ENCODE assay signal across 9 mouse cellular contexts in the genomic region with DNA sequence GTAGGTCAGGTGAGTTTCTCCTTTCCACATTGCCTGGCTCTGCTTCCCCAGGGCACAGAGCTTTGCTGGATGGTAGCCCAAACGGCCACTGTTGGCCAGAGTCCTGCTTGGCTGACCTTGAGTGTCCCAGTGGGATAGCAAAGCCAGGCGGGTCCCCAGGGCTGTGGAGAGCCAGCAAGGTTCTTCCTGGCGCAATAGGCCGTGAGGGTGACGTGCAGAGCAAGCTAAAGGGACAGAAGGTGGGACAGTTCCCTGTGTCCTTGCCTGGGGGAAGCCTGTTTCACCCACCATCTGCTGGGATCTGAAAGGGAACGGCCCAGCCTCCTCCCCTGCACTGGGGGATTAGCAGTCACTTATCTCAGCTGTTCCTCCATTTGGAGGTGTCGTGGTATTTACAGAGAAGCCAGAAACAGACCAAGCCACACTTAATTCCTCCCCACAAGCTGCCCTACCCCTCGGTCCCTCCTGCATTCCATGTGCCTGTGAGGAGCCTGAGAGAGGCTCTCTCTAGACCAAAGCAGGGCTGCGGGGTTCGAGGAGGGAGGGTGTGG. TPM values are rescaled to one million over a fixed set of nuclear protein-coding genes. Genes with fewer than 3 reads are reported as not detected.
A peak's percentile ranks its signal among the peaks of the same experiment; 100 is the strongest.
DNase-seq lines count a peak whose midpoint lies in the region; ATAC-seq and TF ChIP-seq lines count a peak whose summit lies in the region.
"Had no signal": no experiment of that assay in that cellular context is flagged by ENCODE, and none has a peak within 500 bp of the region (broad histone marks: within the 10 kb centered on the region; RNA-seq: fewer than 3 reads in every experiment).

No protein-coding gene starts in this region.

- WGBS in embryonic facial prominence, embryonic 15.5 days, result 26% methylated on average over 10 of the region's 10 CpGs
- 18% methylated on average over 10 of the region's 10 CpGs for WGBS in midbrain, embryonic 11.5 days

- H3K4me1 ChIP-seq in embryonic facial prominence, embryonic 15.5 days, result peaks cover 6% of the 10 kb centered on the region; the same call in 1 of the 2 replicates
- 0 out of 2 replicates have a peak, but pooled peaks cover 3% of the 10 kb centered on the region for H3K4me1 ChIP-seq in midbrain, embryonic 11.5 days (ENCODE audit: control insufficient read depth, insufficient read depth, low read length)
- H3K4me1 ChIP-seq: liver, embryonic 13.5 days had no signal

- POLR2A ChIA-PET in Patski (lab: Charles Lee), result interaction anchor here (0.6 kb wide), 1 partner anchor 65 kb away, joined by 4 read pairs; no protein-coding TSS in a partner anchor

- peak; percentile 28 for DNase-seq in 3134 (ENCODE audit: extremely low read depth, insufficient read length, low spot score)
- DNase-seq in Patski (ENCODE audit: low read depth, low spot score), result no peak
- DNase-seq in heart, postnatal 10 days, result peak; percentile 94 to 95
- DNase-seq in midbrain, embryonic 11.5 days (ENCODE audit: low spot score, missing footprints), result peak; percentile 86
- no peak for DNase-seq in left cerebral cortex, adult 18-20 months (ENCODE audit: low spot score in 2 of 2)
- DNase-seq in urinary bladder, postnatal 10 days (ENCODE audit: low spot score), result no peak
- DNase-seq: liver, embryonic 13.5 days had no signal

- no peaks in the 10 kb centered on the region for H3K9me3 ChIP-seq in embryonic facial prominence, embryonic 15.5 days (replicated peaks)
- no peaks in the 10 kb centered on the region for H3K9me3 ChIP-seq in midbrain, embryonic 11.5 days (ENCODE audit: control insufficient read depth, low read length)
- H3K9me3 ChIP-seq: liver, embryonic 13.5 days had no signal

- H3K4me3 ChIP-seq in embryonic facial prominence, embryonic 15.5 days (replicated peaks), result no peak overlapping the region
- H3K4me3 ChIP-seq in midbrain, embryonic 11.5 days (ENCODE audit: low read depth, low read length), result no peak overlapping the region
- H3K4me3 ChIP-seq: liver, embryonic 13.5 days had no signal

- 0 out of 2 replicates have a peak overlapping the region, but pooled peaks have one; percentile 1 for H3K4me2 ChIP-seq in embryonic facial prominence, embryonic 15.5 days (replicated peaks)
- no peak overlapping the region for H3K4me2 ChIP-seq in midbrain, embryonic 11.5 days
- H3K4me2 ChIP-seq: liver, embryonic 13.5 days had no signal

- peaks cover 11% of the 10 kb centered on the region for H3K27me3 ChIP-seq in Patski
- H3K27me3 ChIP-seq in embryonic facial prominence, embryonic 15.5 days, result no peaks in the 10 kb centered on the region
- H3K27me3 ChIP-seq in midbrain, embryonic 11.5 days (ENCODE audit: control insufficient read depth, insufficient read depth, low read length), result no peaks in the 10 kb centered on the region
- H3K27me3 ChIP-seq: liver, embryonic 13.5 days had no signal

- CTCF ChIA-PET in Patski (lab: Charles Lee), result interaction anchor here (1.8 kb wide), 1 partner anchor 9 kb away, joined by 4 read pairs; no protein-coding TSS in a partner anchor

- ATAC-seq in Patski, result peak; percentile 73
- peak; percentile 66 for ATAC-seq in embryonic facial prominence, embryonic 15.5 days (ENCODE audit: insufficient number of reproducible peaks, low FRiP score, low TSS enrichment, low read depth)
- peak; percentile 72 for ATAC-seq in midbrain, embryonic 11.5 days (ENCODE audit: low FRiP score)
- no peak for ATAC-seq in megakaryocyte progenitor cell, adult 5-6 weeks (replicated peaks; ENCODE audit: poor library complexity)

- in situ Hi-C loops in Patski (cut with MboI; ENCODE audit: low pct_unique_long_range_greater_than_20kb), result no loop called here

- intact Hi-C loops in heart, postnatal 10 days (cut with DNase I), result loop anchor here (1.0 kb wide), 1 partner anchor 73 kb away; no protein-coding TSS in a partner anchor

- no peaks in the 10 kb centered on the region for H3K36me3 ChIP-seq in embryonic facial prominence, embryonic 15.5 days
- H3K36me3 ChIP-seq in midbrain, embryonic 11.5 days (ENCODE audit: control insufficient read depth, insufficient read depth, low read length), result no peaks in the 10 kb centered on the region
- H3K36me3 ChIP-seq: liver, embryonic 13.5 days had no signal

- no peak overlapping the region; the same call in 1 of the 2 replicates for H3K27ac ChIP-seq in embryonic facial prominence, embryonic 15.5 days (replicated peaks)
- no peak overlapping the region for H3K27ac ChIP-seq in midbrain, embryonic 11.5 days (ENCODE audit: low read depth, low read length)
- H3K27ac ChIP-seq: liver, embryonic 13.5 days had no signal

- no peak for TF ChIP-seq CTCF in Patski (IDR thresholded peaks at IDR 0.05)

- no peak overlapping the region for H3K9ac ChIP-seq in embryonic facial prominence, embryonic 15.5 days
- H3K9ac ChIP-seq in midbrain, embryonic 11.5 days (ENCODE audit: low read length), result no peak overlapping the region
- H3K9ac ChIP-seq: liver, embryonic 13.5 days had no signal

RNA-seq across cellular contexts. Expression of a gene that starts 4.0 kb away (rescaled TPM):
- not detected for polyA plus RNA-seq in Patski (2021)
- 1,136 and 1,472 TPM in 2 replicates for polyA plus RNA-seq in embryonic facial prominence, embryonic 15.5 days (2015; fragmentation: Nextera tagmentation; extraction: Ambion mirVana)
- total RNA-seq in heart, postnatal 10 days (2021), result over 10,000 TPM; 16,623 to 16,697 TPM
- polyA plus RNA-seq in midbrain, embryonic 11.5 days (2014; fragmentation: Nextera tagmentation; extraction: Ambion mirVana), result 1.6 and 2.0 TPM in 2 replicates
- not detected in 2 replicates for total RNA-seq in megakaryocyte progenitor cell, adult 5-6 weeks (2015)
- total RNA-seq in megakaryocyte progenitor cell, adult 5-6 weeks (2017), result not detected in 2 replicates
- total RNA-seq in left cerebral cortex, adult 18-20 months (2021), result not detected

RNA-seq across cellular contexts. Expression of a gene that starts 44.0 kb away (rescaled TPM):
- polyA plus RNA-seq in Patski (2021), result not detected
- polyA plus RNA-seq in embryonic facial prominence, embryonic 15.5 days (2015; fragmentation: Nextera tagmentation; extraction: Ambion mirVana), result 0.23 and 0.25 TPM in 2 replicates
- not detected for total RNA-seq in heart, postnatal 10 days (2021)
- 0.82 and 1.1 TPM in 2 replicates for polyA plus RNA-seq in midbrain, embryonic 11.5 days (2014; fragmentation: Nextera tagmentation; extraction: Ambion mirVana)
- not detected in 2 replicates for total RNA-seq in megakaryocyte progenitor cell, adult 5-6 weeks (2015)
- not detected in 2 replicates for total RNA-seq in megakaryocyte progenitor cell, adult 5-6 weeks (2017)
- 1 to 10 TPM; 4.5 to 5.5 TPM for total RNA-seq in left cerebral cortex, adult 18-20 months (2021)
- polyA plus RNA-seq: liver, embryonic 13.5 days had no signal

Comparison
In these comparisons a context has a peak if more than half of its experiments do, and no peak if none do; other contexts are left out.
1. DNase-seq: peak in 3134 (single experiment), heart, postnatal 10 days (2 of 2) and midbrain, embryonic 11.5 days (single experiment); none in Patski (single experiment), left cerebral cortex, adult 18-20 months (0 of 2) and urinary bladder, postnatal 10 days (single experiment).
2. RNA of a gene that starts 4.0 kb away (total RNA-seq): 16,623 to 16,697 TPM in heart, postnatal 10 days; not detected in megakaryocyte progenitor cell, adult 5-6 weeks and not detected in left cerebral cortex, adult 18-20 months; every median in the first group is over 1,000 times any median in the second.
3. RNA of a gene that starts 44.0 kb away (total RNA-seq): 4.5 to 5.5 TPM in left cerebral cortex, adult 18-20 months; not detected in heart, postnatal 10 days and not detected in megakaryocyte progenitor cell, adult 5-6 weeks; every median in the first group is over 4 times any median in the second.